Mouse (Mus musculus) embryonic fibroblast, embryonic 13.5 days (primary cell): ENCODE data around the gene Eid3.

Experiments used
- CTCF ChIP-seq: IDR thresholded peaks from 2 replicates; pipeline ENCODE4 v1.5.1; 2011; ENCODE audit warnings: mild to moderate bottlenecking, control low read depth, low read length, moderate library complexity, borderline replicate concordance; ENCODE audit not compliant: insufficient read depth
- POLR2A ChIP-seq: IDR thresholded peaks from 2 replicates; pipeline ENCODE4 v1.6.1; 2011; ENCODE audit warnings: low read depth, mild to moderate bottlenecking, control low read depth, low read length, moderate library complexity

GRCm38 (mm10) chr10:82866832-82867231 lies 406 bp downstream of the Eid3 start:
- no peak for TF ChIP-seq CTCF
- no peak for TF ChIP-seq POLR2A
